Mouse (Mus musculus) frontal cortex, postnatal 10 days (tissue): ENCODE measurements at regions not wholly inside any gene's neighbourhood (a gene's known extent, or its start where the extent isn't known, plus 50 kb on each side); places are given as distances from the start of the nearest gene placed in this dataset.
"Not testable (repeated sequence)": the region's sequence is repeated elsewhere in the genome, so short reads cannot be mapped to it uniquely, and the experiment has no call there.

Experiments
- DNase-seq, 2 experiments: peaks; one replicate each; pipeline ENCODE4 v3.0.0; 2022; ENCODE audit warnings: low spot score in 2 of 2, mixed read lengths in 1 of 2

DNA sequence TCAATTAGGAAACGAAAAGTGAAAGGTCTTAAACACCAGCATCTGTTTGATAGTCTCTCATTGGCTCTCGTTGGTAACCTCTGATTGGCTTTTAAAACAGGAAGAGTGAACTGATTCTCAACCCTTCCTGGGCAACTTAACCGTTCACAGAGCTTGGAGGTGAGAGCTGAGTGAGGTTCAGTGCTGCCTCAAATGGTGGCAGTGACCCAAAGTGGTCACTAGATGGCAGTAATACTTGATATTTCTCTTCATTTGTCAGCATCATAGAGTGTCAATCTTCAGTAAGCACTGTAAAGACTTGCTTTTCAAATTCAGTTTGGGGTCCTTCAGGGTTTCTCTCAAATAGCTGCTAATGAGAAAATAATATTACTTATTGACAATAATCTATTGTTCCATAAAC lies 321.8 kb upstream of the Gdi2 start:
- not testable (repeated sequence) for DNase-seq

GRCm38 (mm10) chr13:3221005-3221621 lies 316.8 kb upstream of the Gdi2 start:
- DNase-seq, result not testable (repeated sequence)

GRCm38 (mm10) chr13:3221622-3222021 lies 316.2 kb upstream of the Gdi2 start:
- DNase-seq, result peak; percentile 4 to 6

GRCm38 (mm10) chr13:3258379-3258778 lies 279.5 kb upstream of the Gdi2 start:
- DNase-seq, result no peak

DNA sequence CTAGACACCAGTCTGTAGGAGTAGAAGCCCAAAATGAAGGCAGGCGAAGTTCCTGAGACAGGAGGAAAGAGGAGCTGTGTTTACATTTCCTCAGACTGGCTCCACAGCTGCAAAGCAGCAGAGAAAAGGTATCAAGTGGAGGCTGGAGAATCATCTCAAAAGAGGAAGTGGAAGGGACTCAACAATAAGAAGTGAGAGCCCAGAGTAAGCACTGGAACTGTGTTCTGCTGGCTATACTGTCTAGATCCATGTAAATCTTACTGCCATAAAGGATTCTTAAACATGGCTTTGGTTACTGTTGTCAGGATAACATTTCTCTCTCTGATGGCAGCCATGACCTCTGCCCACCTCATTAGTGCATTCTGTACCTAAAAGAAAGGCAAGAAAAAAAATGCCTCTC lies 261.7 kb upstream of the Gdi2 start:
- not testable (repeated sequence) for DNase-seq
